Mouse (Mus musculus) heart, embryonic 10.5 days (tissue): ENCODE results near the gene Ap1m2. TPM values are rescaled to one million over a fixed set of nuclear protein-coding genes. Genes with fewer than 3 reads are reported as not detected.
"Not testable (repeated sequence)": the region's sequence is repeated elsewhere in the genome, so short reads cannot be mapped to it uniquely, and the experiment has no call there.

Experiments used
- DNase-seq: peaks from one replicate; pipeline ENCODE4 v3.0.0-alpha.2; 2017; ENCODE audit warnings: low spot score
- H3K27ac ChIP-seq: fragments of 300-500 bp; sonication (generic); 2 replicates; pipeline ENCODE4 v1.5.1; 2016; ENCODE audit warnings: mild to moderate bottlenecking
- H3K27me3 ChIP-seq: fragments of 300-500 bp; sonication (generic); 2 replicates; pipeline ENCODE4 v1.6.1; 2016; ENCODE audit warnings: mild to moderate bottlenecking; ENCODE audit not compliant: poor library complexity, insufficient read depth, severe bottlenecking
- H3K36me3 ChIP-seq: fragments of 300-500 bp; sonication (generic); 2 replicates; pipeline ENCODE4 v1.6.1; 2016; ENCODE audit warnings: mild to moderate bottlenecking, moderate library complexity
- H3K4me1 ChIP-seq: fragments of 300-500 bp; sonication (generic); 2 replicates; pipeline ENCODE4 v1.6.1; 2016; ENCODE audit warnings: mild to moderate bottlenecking
- H3K4me3 ChIP-seq: fragments of 300-500 bp; sonication (generic); 2 replicates; pipeline ENCODE4 v1.5.1; 2016; ENCODE audit warnings: mild to moderate bottlenecking, moderate library complexity
- H3K9me3 ChIP-seq: fragments of 300-500 bp; sonication (generic); 2 replicates; pipeline ENCODE4 v1.6.1; 2016; ENCODE audit warnings: mild to moderate bottlenecking, moderate library complexity
- WGBS: fragments of 180-500 bp; shearing (Covaris S2); methylation state at CpG from one replicate; pipeline ENCODE4 v1.1.7; 2016; 5-methylcytosine and 5-hydroxymethylcytosine counted together
- polyA plus RNA-seq: library from polyadenylated mRNA; unstranded; fragments of >200 nt; fragmentation: Nextera tagmentation; extraction: Ambion mirVana; gene quantifications from 2 replicates; pipeline ENCODE4 v1.2.1, GENCODE M21; 2016

The Ap1m2 gene
- polyA plus RNA-seq, 1 experiment from 2014 or later: 6.1 TPM

DNA sequence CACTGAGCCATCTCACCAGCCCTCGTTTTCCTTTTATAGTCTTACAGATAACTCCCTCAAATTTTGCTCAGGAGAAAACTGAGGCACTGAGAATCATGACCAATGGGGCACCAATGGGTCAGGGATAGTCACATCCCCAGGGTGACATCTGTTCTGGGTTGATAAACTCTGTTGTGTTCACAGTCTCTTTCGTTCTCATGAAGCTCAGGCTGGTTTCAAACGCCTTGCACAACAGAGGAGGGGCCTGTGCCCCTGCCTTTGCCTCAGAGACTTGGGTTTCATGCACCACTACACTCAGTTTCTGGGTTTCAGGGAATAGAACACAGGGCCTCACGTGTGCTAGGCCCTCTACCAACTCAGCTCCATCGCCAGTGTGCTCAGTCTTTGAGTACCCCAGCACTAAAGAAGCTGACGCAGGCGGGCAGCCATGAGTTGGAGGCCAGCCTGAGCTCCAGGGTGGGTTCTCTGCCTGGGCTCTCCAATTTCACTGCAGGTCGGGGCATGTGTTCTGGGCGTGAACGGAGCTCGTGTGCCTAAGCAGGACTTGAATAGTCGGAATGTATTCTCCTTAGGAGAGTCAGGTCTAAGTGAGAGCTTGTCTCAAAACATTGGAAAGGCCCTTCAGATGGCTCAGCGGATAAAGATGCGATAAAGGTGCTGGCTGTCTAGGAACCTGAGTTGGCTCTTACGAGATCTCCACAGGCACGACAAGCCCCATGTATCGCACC lies 47.7 kb downstream of the Ap1m2 start:
- peaks cover 29% of the 10 kb centered on the region for H3K4me1 ChIP-seq
- DNase-seq: no peak
- H3K9me3 ChIP-seq: no peaks in the 10 kb centered on the region
- peak overlapping the region; percentile 79 for H3K4me3 ChIP-seq
- WGBS: 16% methylated on average over 17 of the region's 17 CpGs
- H3K27ac ChIP-seq: peak overlapping the region; percentile 91
- H3K36me3 ChIP-seq: peaks cover 28% of the 10 kb centered on the region
- H3K27me3 ChIP-seq: 0 out of 2 replicates have a peak, but pooled peaks cover 9% of the 10 kb centered on the region

DNA sequence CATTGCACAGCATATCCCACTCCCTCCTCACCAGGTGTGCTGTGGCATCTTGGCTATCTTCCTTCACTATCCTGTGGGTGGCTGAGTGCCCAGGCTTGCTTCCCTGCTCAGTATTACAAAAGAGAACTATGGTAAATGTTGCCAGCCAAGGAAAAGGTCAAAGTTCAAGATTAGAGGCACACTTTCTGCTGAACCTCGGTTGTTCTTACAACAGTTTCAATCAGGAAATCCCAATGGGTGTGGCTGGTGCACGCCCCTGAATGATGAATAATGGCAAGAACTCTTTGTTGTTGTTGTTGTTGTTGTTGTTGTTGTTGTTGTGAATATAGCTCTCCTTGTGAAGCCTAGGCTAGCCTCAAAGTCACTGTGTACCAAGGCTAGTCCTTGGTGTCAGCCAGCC lies 50.3 kb downstream of the Ap1m2 start:
- 59% methylated on average over 2 of the region's 2 CpGs for WGBS
- DNase-seq: no peak
- no peaks in the 10 kb centered on the region for H3K9me3 ChIP-seq
- H3K27me3 ChIP-seq: 0 out of 2 replicates have a peak, but pooled peaks cover 10% of the 10 kb centered on the region
- peaks cover 4% of the 10 kb centered on the region; the same call in 1 of the 2 replicates for H3K36me3 ChIP-seq
- no peak overlapping the region for H3K4me3 ChIP-seq
- no peak overlapping the region for H3K27ac ChIP-seq
- H3K4me1 ChIP-seq: peaks cover 22% of the 10 kb centered on the region

DNA sequence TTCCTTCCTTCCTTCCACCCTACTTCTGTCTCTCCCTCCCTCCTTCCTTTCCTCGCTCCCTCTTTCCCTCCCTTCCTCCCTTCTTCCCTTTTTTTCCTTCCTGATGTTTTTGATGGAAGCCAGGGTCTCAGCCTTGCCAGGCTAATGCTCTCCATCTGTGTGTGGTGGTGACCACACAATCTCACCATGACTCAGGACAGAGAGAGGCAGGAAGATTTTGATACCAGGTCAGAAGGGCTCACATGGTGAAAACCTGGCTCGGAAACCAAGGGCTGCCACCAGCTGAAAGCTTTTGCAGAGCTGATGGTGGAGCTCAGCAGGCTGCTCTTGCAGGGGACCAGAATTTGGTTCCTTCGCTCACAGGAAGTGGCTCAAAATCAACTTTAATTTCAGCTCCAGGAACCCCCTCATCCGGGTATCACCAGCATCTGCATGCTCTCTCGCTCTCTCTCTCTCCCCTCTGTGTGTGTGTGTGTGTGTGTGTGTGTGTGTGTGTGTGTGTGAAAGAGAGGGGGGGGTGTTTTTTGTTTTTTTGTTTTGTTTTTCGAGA lies 51.6 kb downstream of the Ap1m2 start:
- no peaks in the 10 kb centered on the region for H3K9me3 ChIP-seq
- H3K27me3 ChIP-seq: 0 out of 2 replicates have a peak, but pooled peaks cover 10% of the 10 kb centered on the region
- H3K4me1 ChIP-seq: peaks cover 9% of the 10 kb centered on the region
- no peak overlapping the region for H3K4me3 ChIP-seq
- DNase-seq: no peak
- H3K27ac ChIP-seq: no peak overlapping the region
- WGBS: 68% methylated on average over 6 of the region's 6 CpGs
- no peaks in the 10 kb centered on the region for H3K36me3 ChIP-seq

DNA sequence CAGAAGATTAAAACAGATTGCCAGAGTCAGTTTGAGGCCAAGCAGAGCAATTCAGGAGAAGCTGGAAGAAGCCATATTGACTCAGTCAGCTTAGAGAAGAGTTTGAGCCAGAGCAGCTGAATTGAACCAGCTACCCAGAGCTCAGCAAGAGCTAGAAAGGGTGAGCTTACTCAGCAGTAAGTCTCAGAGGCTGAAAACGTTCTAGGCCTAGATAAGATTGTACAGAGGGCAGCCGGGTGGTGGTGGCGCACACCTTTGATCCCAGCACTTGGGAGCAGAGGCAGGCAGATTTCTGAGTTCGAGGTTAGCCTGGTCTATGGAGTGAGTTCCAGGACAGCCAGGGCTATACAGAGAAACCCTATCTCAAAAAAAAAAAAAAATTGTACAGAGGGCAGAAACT lies 55.8 kb downstream of the Ap1m2 start:
- H3K4me3 ChIP-seq, H3K9me3 ChIP-seq, DNase-seq, H3K27ac ChIP-seq, H3K36me3 ChIP-seq, H3K4me1 ChIP-seq: not testable (repeated sequence)
- H3K27me3 ChIP-seq: peaks cover 23% of the 10 kb centered on the region
- WGBS: 66% methylated on average over 4 of the region's 4 CpGs

DNA sequence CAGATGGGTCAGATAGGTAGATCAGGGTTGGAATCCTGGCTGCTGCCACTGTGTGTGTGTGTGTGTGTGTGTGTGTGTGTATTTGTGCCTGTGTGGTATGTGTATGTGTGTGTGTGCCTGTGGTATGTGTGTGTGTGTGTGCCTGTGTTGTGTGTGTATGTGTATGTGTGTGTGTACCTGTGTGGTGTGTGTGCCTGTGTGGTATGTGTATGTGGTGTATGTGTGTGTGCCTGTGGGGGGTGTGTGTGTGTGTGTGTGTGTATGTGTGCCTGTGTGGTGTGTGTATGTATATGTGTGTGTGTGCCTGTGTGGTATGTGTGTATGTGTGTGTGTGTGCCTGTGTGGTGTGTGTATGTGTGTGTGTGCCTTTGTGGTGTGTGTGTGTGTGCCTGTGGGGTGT lies 57.4 kb downstream of the Ap1m2 start:
- no peaks in the 10 kb centered on the region for H3K36me3 ChIP-seq
- DNase-seq: no peak

DNA sequence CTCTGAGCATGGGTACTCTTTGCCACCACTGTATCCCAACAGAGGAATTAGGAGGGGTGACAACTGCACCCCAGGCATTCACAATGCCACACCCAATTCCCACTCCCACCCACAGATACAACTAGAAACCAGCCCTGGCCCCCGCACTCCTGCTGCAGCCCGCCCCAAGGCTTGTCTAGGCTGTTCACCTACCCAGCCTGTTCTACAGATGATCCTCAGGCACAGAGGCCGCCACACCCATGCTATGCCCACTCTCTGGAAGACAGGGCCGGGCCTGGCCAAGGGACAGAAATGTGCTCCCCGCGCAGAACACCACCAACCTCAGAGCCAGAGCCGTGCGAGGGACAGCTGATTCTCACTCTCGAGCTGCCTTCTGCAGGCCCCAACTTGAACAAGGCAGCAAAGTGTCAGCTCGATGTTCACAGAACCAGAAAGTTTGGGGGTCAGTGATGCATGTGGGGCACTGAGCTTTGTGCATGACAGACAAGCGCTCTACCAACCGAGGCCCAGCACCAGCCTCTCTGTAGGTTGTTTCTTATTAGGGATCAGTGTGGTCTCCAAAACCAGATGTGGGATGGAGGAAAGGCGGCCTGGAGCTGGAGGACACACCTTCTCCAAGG lies 60.9 kb downstream of the Ap1m2 start:
- no peak overlapping the region for H3K4me3 ChIP-seq
- H3K9me3 ChIP-seq: no peaks in the 10 kb centered on the region
- H3K4me1 ChIP-seq: peaks cover 24% of the 10 kb centered on the region
- H3K27me3 ChIP-seq: peaks cover 64% of the 10 kb centered on the region
- no peaks in the 10 kb centered on the region for H3K36me3 ChIP-seq
- 44% methylated on average over 13 of the region's 13 CpGs for WGBS
- DNase-seq: no peak
- no peak overlapping the region for H3K27ac ChIP-seq

More for the DNA sequence above, 57.4 kb downstream of the Ap1m2 start:
- no peaks in the 10 kb centered on the region for H3K9me3 ChIP-seq
- H3K4me3 ChIP-seq: no peak overlapping the region
- no peak overlapping the region for H3K27ac ChIP-seq
- peaks cover 12% of the 10 kb centered on the region for H3K4me1 ChIP-seq
- H3K27me3 ChIP-seq: peaks cover 33% of the 10 kb centered on the region

DNA sequence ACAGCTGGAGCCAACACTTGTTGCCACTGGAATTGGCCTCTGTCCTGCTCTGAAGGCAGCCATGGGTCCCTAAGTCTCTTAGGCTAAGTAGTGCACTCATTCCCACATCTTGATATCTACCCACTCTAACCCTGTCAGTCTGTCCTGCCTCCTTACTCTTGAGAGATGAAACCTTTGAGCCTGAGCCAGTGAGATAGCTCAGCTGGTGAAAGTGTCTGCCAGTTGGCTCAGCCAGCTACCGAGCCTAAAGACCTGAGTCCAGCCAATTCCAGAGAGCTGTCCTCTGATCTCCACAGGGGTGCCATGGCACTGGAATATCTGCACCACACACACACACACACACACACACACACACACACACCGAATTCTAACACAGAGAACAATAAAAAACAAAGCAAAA lies 61.6 kb downstream of the Ap1m2 start:
- Histone ChIP-seq H3K4me3 (no peak overlapping the region), H3K9me3 (no peaks in the 10 kb centered on the region), H3K27ac (no peak overlapping the region), H3K27me3 (peaks cover 71% of the 10 kb centered on the region), H3K4me1 (peaks cover 24% of the 10 kb centered on the region), H3K36me3 (no peaks in the 10 kb centered on the region)
- no peak for DNase-seq
- WGBS: 41% methylated on average over 2 of the region's 2 CpGs

DNA sequence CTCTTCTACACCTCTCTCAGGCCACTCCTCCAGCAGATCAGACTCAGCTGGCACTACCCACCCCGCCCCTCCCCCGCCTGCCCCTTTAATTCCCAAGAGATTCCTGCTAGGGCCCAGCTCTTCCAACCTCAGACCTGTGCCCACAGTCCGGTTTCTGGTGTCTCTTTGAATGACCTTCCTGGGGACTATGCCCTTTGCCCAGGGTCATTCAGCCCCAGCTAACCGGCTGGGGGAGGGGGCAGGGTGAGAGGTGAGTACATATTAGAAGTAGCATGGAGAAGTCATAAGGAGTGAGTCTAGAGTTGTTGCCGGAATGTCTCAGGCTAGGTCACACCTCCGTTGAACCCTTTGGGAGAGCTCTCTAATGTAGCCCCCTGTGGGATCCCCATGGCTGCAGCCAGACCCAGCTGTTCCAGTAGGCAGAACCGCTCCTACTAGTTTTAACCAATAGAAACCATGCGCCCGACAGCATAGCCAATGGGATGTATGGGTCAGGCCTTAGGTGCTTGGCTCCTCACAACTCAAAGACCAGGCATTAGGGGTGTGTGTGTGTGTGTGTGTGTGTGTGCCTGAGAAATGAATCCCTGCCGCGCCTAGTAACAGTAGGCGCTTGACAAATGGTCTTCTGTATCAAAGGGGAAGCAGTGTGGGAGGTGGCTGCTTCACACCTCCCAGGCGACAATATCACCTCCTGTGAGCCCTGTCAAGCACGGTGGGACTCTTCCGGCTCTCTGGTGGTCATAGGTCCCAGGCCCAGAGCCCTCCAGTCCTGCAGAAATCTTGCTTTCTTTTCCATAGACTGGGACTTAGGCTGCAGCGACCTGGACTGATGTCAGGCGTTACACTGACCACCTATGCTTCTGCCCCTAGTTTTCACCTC lies 62.3 kb downstream of the Ap1m2 start:
- no peak for DNase-seq

DNA sequence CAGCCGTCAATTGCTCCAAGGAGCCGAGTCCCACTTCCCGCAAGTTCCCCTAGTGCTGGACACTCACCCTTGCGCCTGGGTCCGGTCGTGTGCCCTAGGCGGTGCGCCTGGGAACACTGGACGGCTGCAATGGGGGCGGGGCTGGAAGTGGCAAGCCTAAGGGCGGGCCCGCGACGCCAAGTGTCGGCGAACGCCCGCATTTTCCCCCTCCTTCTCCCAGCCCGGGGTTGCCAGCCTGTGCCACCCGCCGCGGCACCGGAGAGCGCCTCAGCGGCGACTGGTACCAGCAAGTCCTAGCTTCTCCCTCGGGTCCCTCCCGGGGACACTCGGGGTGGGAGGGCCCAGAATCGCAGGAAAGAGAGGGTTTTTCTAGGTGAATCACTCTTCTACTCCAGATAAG lies 63.8 kb downstream of the Ap1m2 start, which contains the start of gene S1pr5:
Gene S1pr5, minus strand, starts transcription at position 118 of the 400 bp plus-strand sequence.
- 2% methylated on average over 30 of the region's 30 CpGs for WGBS
- H3K27ac ChIP-seq: no peak within 1 kb of the TSS
- no peaks in the 10 kb centered on the region for H3K36me3 ChIP-seq
- peaks cover 93% of the 10 kb centered on the region for H3K27me3 ChIP-seq
- peak within 1 kb of the TSS; percentile 56 for H3K4me3 ChIP-seq
- no peaks in the 10 kb centered on the region for H3K9me3 ChIP-seq
- DNase-seq: no peak
- H3K4me1 ChIP-seq: peaks cover 41% of the 10 kb centered on the region

More for the DNA sequence above, 62.3 kb downstream of the Ap1m2 start:
- 14% methylated on average over 17 of the region's 17 CpGs for WGBS
- Histone ChIP-seq H3K4me1 (peaks cover 28% of the 10 kb centered on the region), H3K9me3 (no peaks in the 10 kb centered on the region), H3K27ac (no peak overlapping the region), H3K4me3 (peak overlapping the region; percentile 27; the same call in 1 of the 2 replicates), H3K27me3 (peaks cover 77% of the 10 kb centered on the region), H3K36me3 (no peaks in the 10 kb centered on the region)

DNA sequence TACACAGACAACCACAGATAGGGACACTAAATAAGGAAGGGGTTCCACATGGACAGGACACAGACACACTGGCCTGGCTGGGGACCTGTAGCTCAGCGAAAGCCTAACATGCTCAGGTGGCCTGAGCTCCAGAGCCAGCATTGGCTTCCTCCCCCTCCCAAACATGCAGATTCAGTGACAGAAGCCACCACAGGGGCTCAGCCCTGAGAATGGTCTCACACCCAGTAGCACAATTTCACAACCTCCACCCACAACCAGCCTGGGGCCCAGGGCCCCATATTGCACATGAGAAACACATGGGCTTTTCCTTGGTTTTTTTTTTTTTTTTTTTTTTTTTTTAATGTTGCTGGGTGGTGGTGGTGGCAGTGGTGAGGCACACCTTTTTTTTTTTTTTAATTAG lies 65.8 kb downstream of the Ap1m2 start:
- Histone ChIP-seq H3K36me3 (peaks cover 2% of the 10 kb centered on the region; the same call in 1 of the 2 replicates), H3K27ac (no peak overlapping the region), H3K9me3 (no peaks in the 10 kb centered on the region; the same call in 1 of the 2 replicates), H3K27me3 (peaks cover 97% of the 10 kb centered on the region), H3K4me1 (peaks cover 39% of the 10 kb centered on the region), H3K4me3 (no peak overlapping the region)
- no peak for DNase-seq
- 60% methylated on average over 1 of the region's 1 CpGs for WGBS

DNA sequence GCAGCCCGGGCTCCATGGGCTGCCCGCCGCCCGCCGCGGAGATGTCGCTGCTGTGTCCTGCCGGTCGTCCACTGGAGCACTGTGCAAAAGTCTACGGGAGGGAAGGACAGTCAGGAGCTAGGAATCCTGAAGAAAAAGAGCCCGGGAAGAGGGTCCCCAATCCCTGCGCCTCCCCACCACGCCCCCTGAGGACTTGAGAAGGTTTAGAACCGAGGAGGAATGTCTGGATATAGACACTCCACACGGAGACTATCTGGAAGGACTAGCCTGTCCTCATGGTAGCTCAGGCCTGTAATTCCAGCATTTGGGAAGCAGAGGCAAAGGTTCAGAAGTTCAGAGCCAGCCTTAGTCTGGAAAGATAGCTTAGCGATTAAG lies 67.0 kb downstream of the Ap1m2 start:
- Histone ChIP-seq H3K9me3 (no peaks in the 10 kb centered on the region; the same call in 1 of the 2 replicates), H3K36me3 (peaks cover 2% of the 10 kb centered on the region; the same call in 1 of the 2 replicates), H3K4me1 (peaks cover 33% of the 10 kb centered on the region), H3K4me3 (peak overlapping the region; percentile 64), H3K27ac (peak overlapping the region; percentile 63; the same call in 1 of the 2 replicates), H3K27me3 (peaks cover 87% of the 10 kb centered on the region)
- under 1% methylated on average over 16 of the region's 16 CpGs for WGBS
- DNase-seq: no peak

DNA sequence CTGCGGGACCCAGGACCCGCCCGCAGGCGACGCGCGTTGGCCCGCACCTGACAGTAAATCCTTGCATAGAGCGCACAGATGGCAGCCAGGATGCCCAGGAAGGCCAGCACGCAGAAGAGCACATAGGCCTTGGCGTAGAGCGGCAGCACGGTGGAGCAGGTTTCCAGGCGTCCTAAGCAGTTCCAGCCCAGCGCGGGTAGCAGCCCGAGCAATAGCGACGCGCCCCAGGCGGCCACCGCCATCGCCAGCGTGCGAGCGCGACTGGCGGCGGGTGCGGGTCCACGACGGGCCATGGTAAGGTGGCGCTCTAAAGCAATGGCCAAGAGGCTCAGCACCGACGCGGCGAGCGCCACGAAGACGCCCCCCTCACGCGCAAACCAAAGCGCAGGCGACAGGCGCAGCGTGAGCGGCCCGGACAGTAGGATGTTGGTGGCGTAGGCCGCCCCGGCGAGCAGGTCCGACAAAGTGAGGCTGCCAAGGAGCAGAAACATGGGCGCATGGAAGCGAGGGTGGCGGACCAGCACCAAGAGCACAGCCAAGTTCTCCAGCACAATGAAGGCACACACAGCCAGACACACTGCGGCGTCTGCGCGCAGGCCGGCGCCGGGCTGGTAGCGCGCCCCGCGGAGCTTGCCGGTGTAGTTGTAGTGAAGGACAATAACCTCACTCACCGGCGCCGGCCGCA lies 67.6 kb downstream of the Ap1m2 start:
- peak overlapping the region; percentile 64 for H3K4me3 ChIP-seq
- H3K27ac ChIP-seq: peak overlapping the region; percentile 63
- WGBS: under 1% methylated on average over 72 of the region's 72 CpGs
- H3K9me3 ChIP-seq: no peaks in the 10 kb centered on the region; the same call in 1 of the 2 replicates
- H3K36me3 ChIP-seq: peaks cover 2% of the 10 kb centered on the region; the same call in 1 of the 2 replicates
- peaks cover 30% of the 10 kb centered on the region for H3K4me1 ChIP-seq
- H3K27me3 ChIP-seq: peaks cover 82% of the 10 kb centered on the region
- DNase-seq: no peak
